Mouse (Mus musculus) NIH3T3 (cell line): ENCODE results near the gene Zbtb43.

ENCODE experiments used
- DNase-seq: peaks from one replicate; pipeline ENCODE4 v3.0.0-alpha.2; 2012; ENCODE audit warnings: low read depth

The Zbtb43 gene

GRCm38 (mm10) chr2:33453476-33453875 is 14.9 kb downstream of the Zbtb43 start:
- no peak for DNase-seq

- DNase-seq: no peak
Observed at GRCm38 (mm10) chr2:33452721-33453120, 15.6 kb downstream of the Zbtb43 start.

GRCm38 (mm10) chr2:33452140-33452539 is 16.2 kb downstream of the Zbtb43 start:
- DNase-seq: no peak

GRCm38 (mm10) chr2:33451038-33451978 is 17.1 kb downstream of the Zbtb43 start:
- no peak for DNase-seq

- DNase-seq: no peak
Observed at GRCm38 (mm10) chr2:33449119-33449873, 19.1 kb downstream of the Zbtb43 start.

GRCm38 (mm10) chr2:33446796-33447195 is 21.6 kb downstream of the Zbtb43 start:
- no peak for DNase-seq

- no peak for DNase-seq
Observed at GRCm38 (mm10) chr2:33445741-33446140, 22.6 kb downstream of the Zbtb43 start.

- DNase-seq: no peak
Observed at GRCm38 (mm10) chr2:33444862-33445261, 23.5 kb downstream of the Zbtb43 start.

GRCm38 (mm10) chr2:33444358-33444757 is 24.0 kb downstream of the Zbtb43 start:
- DNase-seq: peak; percentile 97

GRCm38 (mm10) chr2:33442701-33443100 is 25.7 kb downstream of the Zbtb43 start:
- no peak for DNase-seq

GRCm38 (mm10) chr2:33440893-33441292 is 27.5 kb downstream of the Zbtb43 start:
- DNase-seq: no peak

GRCm38 (mm10) chr2:33439980-33440670 is 28.2 kb downstream of the Zbtb43 start:
- peak; percentile 29 for DNase-seq

GRCm38 (mm10) chr2:33439471-33439881 is 28.9 kb downstream of the Zbtb43 start:
- DNase-seq: no peak

- no peak for DNase-seq
Observed at GRCm38 (mm10) chr2:33438377-33438776, 30.0 kb downstream of the Zbtb43 start.

- DNase-seq: no peak
Observed at GRCm38 (mm10) chr2:33437184-33437583, 31.2 kb downstream of the Zbtb43 start.

GRCm38 (mm10) chr2:33436035-33436580 is 32.3 kb downstream of the Zbtb43 start:
- no peak for DNase-seq

GRCm38 (mm10) chr2:33435036-33435650 is 33.2 kb downstream of the Zbtb43 start:
- DNase-seq: peak; percentile 36

GRCm38 (mm10) chr2:33432877-33433276 is 35.5 kb downstream of the Zbtb43 start:
- peak; percentile 82 for DNase-seq

- peak; percentile 80 for DNase-seq
Observed at GRCm38 (mm10) chr2:33430771-33431699, 37.3 kb downstream of the Zbtb43 start, which contains the start of gene Zbtb34. Gene Zbtb34, minus strand, starts transcription at chr2:33431324.

- peak; percentile 80 for DNase-seq
Observed at GRCm38 (mm10) chr2:33430081-33430770, 38.1 kb downstream of the Zbtb43 start.
